Comparison of ENCODE assay signal across 33 mouse cellular contexts in the genomic region with DNA sequence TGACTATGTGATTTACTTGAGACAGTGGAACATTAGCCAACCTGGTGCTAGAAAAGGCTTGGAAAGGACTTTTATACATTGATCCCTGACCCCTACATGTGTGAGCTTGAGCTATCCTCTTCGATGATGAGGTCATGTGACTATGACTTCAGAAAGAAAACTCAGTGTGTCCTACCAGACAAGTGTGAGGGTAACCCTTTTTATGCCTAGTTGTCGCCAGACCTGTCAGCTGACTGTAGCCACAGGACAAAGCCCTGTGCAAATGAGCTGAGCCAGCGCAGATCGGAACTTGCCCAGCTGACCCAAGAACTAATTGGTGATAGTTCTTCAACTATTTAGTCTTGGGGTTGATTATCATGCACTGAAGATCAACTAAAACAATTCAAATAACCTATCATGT.
"Had no signal": no experiment of that assay in that cellular context is flagged by ENCODE, and none has a peak within 500 bp of the region (broad histone marks: within the 10 kb centered on the region; RNA-seq: fewer than 3 reads in every experiment).

No protein-coding gene starts in this region.

- H3K4me2 ChIP-seq: heart, embryonic 12.5 days; heart, embryonic 13.5 days; heart, embryonic 15.5 days; hindbrain, embryonic 12.5 days; hindbrain, embryonic 13.5 days; hindbrain, embryonic 14.5 days; hindbrain, embryonic 15.5 days; intestine, embryonic 15.5 days; kidney, embryonic 15.5 days had no signal

- H3K9me3 ChIP-seq: heart, embryonic 10.5 days; heart, embryonic 12.5 days; heart, embryonic 13.5 days; heart, embryonic 15.5 days; hindbrain, embryonic 10.5 days; hindbrain, embryonic 12.5 days; hindbrain, embryonic 13.5 days; hindbrain, embryonic 15.5 days; intestine, embryonic 15.5 days; kidney, embryonic 15.5 days had no signal

- H3K27ac ChIP-seq: heart, embryonic 10.5 days; heart, embryonic 13.5 days; heart, embryonic 15.5 days; hindbrain, embryonic 10.5 days; hindbrain, embryonic 12.5 days; hindbrain, embryonic 13.5 days; hindbrain, embryonic 14.5 days; hindbrain, embryonic 15.5 days; hindbrain, postnatal 0 days; intestine, embryonic 15.5 days; kidney, embryonic 15.5 days; kidney, postnatal 0 days; layer of hippocampus, adult 2 months; left cerebral cortex, adult 2 months had no signal

- H3K36me3 ChIP-seq: heart, embryonic 10.5 days; heart, embryonic 12.5 days; heart, embryonic 13.5 days; heart, embryonic 15.5 days; hindbrain, embryonic 10.5 days; hindbrain, embryonic 12.5 days; hindbrain, embryonic 13.5 days; hindbrain, embryonic 15.5 days; intestine, embryonic 15.5 days; kidney, embryonic 15.5 days had no signal

- H3K4me3 ChIP-seq: heart, embryonic 10.5 days; heart, embryonic 12.5 days; heart, embryonic 13.5 days; heart, embryonic 15.5 days; hindbrain, embryonic 10.5 days; hindbrain, embryonic 12.5 days; hindbrain, embryonic 13.5 days; hindbrain, embryonic 15.5 days; intestine, embryonic 15.5 days; kidney, embryonic 15.5 days; layer of hippocampus, adult 2 months; left cerebral cortex, adult 2 months had no signal

- H3K9ac ChIP-seq: heart, embryonic 12.5 days; heart, embryonic 13.5 days; heart, embryonic 15.5 days; hindbrain, embryonic 12.5 days; hindbrain, embryonic 13.5 days; hindbrain, embryonic 14.5 days; hindbrain, embryonic 15.5 days; intestine, embryonic 15.5 days; kidney, embryonic 15.5 days had no signal

- DNase-seq: heart, postnatal 10 days; heart, postnatal 14 days; heart, postnatal 36 days; heart, postnatal 4 days; kidney, adult 11 months; kidney, adult 18-20 months; kidney, adult 2 months; kidney, adult 8-10 months; kidney, adult 9 months; kidney, postnatal 10 days; kidney, postnatal 14 days; kidney, postnatal 25 days; kidney, postnatal 36 days; kidney, postnatal 4 days; layer of hippocampus, adult 9-11 months; layer of hippocampus, postnatal 36 days had no signal

- H3K27me3 ChIP-seq: hindbrain, embryonic 15.5 days; intestine, embryonic 15.5 days had no signal

- H3K4me1 ChIP-seq: hindbrain, embryonic 12.5 days; hindbrain, embryonic 13.5 days; intestine, embryonic 15.5 days; kidney, embryonic 15.5 days had no signal

- ATAC-seq: hindbrain, embryonic 16.5 days; hindbrain, postnatal 0 days; inflammation-experienced regulatory T-cells, adult 6 months; intestine, embryonic 15.5 days had no signal
